Mouse (Mus musculus) cortical plate, adult 2 months (tissue): ENCODE data around the gene Rxra. TPM values are rescaled to one million over a fixed set of nuclear protein-coding genes. Genes with fewer than 3 reads are reported as not detected.

ENCODE experiments used
- H3K27ac ChIP-seq: fragments of 200-500 bp; 2 replicates; pipeline ENCODE4 v1.5.1; 2012; ENCODE audit warnings: low read length, control low read depth, inconsistent platforms; ENCODE audit not compliant: insufficient read depth
- H3K4me1 ChIP-seq: fragments of 200-500 bp; 2 replicates; pipeline ENCODE4 v1.6.1; 2011; ENCODE audit warnings: low read length; ENCODE audit not compliant: control insufficient read depth, insufficient read depth
- H3K4me3 ChIP-seq: fragments of 200-500 bp; 2 replicates; pipeline ENCODE4 v1.5.1; 2011; ENCODE audit warnings: mild to moderate bottlenecking, low read length, control low read depth; ENCODE audit not compliant: insufficient read depth
- CTCF ChIP-seq: fragments of 200-500 bp; IDR thresholded peaks from 2 replicates; pipeline ENCODE4 v1.5.1; 2011; ENCODE audit warnings: mild to moderate bottlenecking, control low read depth, low read length; ENCODE audit not compliant: insufficient read depth; ENCODE audit errors: extremely low read depth
- POLR2A ChIP-seq: fragments of 200-500 bp; IDR thresholded peaks from 2 replicates; pipeline ENCODE4 v1.6.1; 2011; ENCODE audit warnings: mild to moderate bottlenecking, low read length, control low read depth; ENCODE audit not compliant: insufficient read depth; ENCODE audit errors: extremely low read depth
- polyA plus RNA-seq: library from polyadenylated mRNA; depleted of rRNA; stranded (reverse); fragments of >200 nt; gene quantifications from 2 replicates; pipeline ENCODE4 v1.2.3, GENCODE M21; 2012

Rxra gene
- polyA plus RNA-seq, 1 experiment: 18.4 TPM

DNA sequence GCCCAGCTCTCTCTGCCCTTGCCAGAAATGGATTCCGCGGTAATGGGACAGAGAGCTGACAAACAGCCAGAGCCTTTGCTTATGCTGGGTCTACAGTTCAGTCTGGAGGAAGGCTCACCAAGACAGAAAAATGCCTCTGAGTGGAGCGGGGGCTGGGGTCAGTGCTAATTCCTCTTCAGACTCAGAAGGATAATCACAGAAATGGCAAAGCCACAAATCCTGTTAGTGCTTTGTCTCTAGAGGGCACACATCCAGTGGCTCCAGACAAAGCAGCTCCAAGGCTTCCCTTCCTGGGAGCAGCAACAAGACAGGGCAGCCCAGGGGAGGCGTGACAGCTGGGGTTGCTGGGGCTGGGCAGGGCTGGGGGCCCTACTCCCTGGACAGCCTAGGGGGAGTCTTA lies 9.5 kb upstream of the Rxra start:
- Histone ChIP-seq H3K4me1 (no peaks in the 10 kb centered on the region), H3K4me3 (no peak overlapping the region), H3K27ac (no peak overlapping the region)
- TF ChIP-seq POLR2A: no peak
- no peak for TF ChIP-seq CTCF

DNA sequence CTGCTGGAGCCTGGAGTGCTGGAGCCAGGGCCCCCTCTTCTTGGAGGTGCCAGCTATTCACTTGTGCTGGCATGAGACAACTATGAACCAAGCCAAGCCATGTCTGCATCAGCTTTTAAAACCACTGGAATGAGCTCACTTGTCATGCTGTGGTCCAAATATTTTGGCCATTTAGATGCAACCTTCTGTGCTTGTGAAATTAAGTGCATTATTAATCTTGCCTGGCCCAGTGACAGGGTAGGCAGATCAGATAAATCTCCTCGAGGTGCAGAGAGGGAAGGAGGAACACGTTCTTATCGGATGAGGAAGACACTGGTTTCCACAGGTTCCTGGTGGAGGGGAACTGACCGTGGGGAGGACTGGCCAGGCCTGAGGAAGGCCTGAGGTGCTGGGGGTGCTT lies 8.6 kb upstream of the Rxra start:
- H3K4me1 ChIP-seq: no peaks in the 10 kb centered on the region
- TF ChIP-seq CTCF (no peak), POLR2A (no peak)
- H3K27ac ChIP-seq: no peak overlapping the region
- H3K4me3 ChIP-seq: no peak overlapping the region

DNA sequence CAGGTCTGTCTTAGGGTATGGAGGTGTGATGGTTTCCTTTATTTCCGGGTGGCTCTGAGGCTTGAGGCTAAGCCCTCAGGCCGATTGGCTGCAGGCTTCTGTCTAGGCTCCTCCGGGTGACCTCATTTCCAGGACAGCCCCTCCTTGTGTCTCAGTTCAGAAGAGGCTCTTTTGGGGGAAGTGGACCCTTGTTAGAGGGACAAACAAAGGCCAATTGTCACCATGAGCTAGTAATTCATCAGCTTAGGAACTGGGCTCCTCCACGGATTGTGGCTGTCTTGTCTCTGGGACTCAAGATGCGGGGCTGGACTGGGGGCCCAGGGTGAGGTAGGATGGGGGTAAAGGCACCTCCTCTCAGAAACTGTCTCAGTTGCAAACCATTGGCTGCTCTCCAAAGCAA lies 5.5 kb upstream of the Rxra start:
- TF ChIP-seq POLR2A (no peak), CTCF (no peak)
- H3K4me3 ChIP-seq: no peak overlapping the region
- H3K4me1 ChIP-seq: no peaks in the 10 kb centered on the region
- no peak overlapping the region for H3K27ac ChIP-seq

DNA sequence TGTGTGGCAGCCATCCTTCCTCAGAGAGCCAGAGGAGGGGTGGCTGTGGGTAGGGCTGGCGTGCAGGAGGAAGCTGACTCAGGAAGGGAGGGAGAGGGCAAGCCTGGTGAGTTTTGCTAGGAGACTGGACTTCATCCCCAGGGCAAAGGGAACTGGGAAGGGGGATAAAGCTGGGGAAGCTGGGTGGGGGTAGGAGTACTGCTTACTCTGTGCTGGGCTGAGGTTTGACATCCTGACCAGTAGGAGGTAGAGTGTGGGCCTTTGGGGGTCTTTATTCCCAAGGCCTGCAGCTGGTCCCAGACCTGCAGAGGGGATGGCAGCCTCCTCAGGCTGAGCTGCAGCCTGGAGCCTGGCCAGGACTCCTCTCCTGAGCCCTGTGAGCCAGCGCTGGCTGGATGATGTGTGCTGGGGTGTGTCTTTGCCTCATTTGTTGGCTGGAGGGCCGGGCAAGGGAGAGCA lies 4.6 kb upstream of the Rxra start:
- Histone ChIP-seq H3K4me1 (no peaks in the 10 kb centered on the region), H3K27ac (no peak overlapping the region), H3K4me3 (no peak overlapping the region)
- TF ChIP-seq CTCF (no peak), POLR2A (no peak)

DNA sequence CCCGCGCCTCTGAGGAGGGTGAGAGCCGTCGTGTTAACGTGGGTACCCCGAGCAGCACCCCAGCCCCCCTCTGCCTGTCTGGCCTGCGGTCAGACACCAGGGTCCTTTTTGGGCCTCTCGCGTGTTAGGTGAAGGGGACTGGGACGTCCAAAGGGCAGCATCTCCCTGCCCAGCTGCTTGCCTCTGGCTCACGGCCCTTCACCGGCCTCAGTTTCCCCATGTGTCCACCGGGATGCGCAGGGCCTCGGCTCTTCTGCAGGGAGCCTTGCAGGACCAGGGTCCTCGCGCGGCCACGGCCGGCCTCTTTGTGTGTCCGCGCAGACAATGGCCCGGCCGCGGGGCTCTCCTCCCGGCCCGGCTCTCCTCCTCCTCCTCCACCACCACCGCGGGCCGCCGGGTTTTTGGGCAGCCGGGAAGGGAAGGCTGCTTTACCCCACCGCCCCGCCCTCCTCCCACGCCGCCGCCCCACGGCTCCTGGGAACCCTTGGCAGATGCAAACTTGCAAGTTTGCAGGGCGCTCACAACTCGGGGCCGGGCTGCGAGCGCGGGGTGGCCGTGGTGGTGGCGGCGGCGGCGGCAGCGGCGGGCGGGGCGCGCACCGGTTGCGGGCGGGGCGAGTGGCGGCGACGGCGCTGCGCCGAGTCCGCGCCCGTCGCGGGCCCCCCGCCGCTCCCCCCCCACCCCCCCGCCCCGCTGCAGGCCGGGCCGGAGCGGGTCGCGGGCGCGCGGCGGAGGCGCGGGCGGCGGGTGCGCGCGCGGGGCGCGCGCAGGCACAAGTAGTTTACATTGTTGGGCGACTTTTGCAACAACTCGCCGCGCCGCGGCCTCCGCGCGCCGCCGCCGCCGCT lies 462 bp downstream of the Rxra start:
- H3K4me3 ChIP-seq: peak overlapping the region; percentile 33
- H3K27ac ChIP-seq: peak overlapping the region; percentile 6; the same call in 1 of the 2 replicates
- peaks cover 2% of the 10 kb centered on the region; the same call in 1 of the 2 replicates for H3K4me1 ChIP-seq
- TF ChIP-seq CTCF: no peak
- TF ChIP-seq POLR2A: no peak

DNA sequence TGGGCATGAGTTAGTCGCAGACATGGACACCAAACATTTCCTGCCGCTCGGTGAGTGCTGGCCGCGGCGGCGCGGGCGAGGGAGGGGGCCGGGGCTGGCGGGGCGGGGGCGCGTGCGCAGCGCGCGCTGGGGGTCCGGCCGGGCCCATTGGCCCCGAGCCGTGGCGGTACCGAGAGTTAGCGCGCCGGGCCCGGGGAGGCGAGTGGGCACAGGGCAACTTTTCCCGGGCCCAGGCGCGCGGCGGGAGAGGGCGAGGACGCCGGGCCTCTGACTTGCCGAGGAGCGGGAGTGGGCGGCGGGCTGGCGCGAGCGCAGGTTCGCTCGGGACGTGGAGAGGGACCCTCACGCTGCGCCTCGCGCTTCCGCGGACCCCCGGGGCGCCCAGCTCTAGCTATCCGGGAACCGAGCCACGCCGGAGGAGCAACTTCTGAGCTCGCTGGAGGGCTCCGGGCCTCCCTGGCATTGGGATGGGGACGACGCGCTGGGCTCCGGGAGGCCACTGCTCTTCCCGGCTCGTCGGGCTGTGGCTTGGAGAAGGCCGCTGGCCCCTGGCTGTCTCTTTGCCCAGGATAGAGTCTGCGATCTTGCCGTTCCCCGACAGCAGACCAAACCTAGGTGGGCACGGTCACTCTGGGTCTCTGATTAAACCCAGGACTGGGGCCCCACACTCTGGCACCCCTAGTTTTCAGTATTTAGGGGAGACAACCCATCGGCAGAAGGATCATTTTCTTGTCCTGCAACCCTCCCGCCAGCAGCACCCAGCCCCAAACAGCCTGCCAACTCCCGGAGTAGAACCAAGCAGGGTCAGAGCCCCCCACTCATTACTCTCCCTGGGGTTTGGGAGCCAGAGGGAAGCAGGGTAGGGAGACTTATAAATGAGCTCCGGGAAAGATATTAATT lies 1.4 kb downstream of the Rxra start:
- TF ChIP-seq POLR2A: no peak
- TF ChIP-seq CTCF: no peak
- peaks cover 2% of the 10 kb centered on the region; the same call in 1 of the 2 replicates for H3K4me1 ChIP-seq
- peak overlapping the region; percentile 69; the same call in 1 of the 2 replicates for H3K27ac ChIP-seq
- peak overlapping the region; percentile 52 for H3K4me3 ChIP-seq

DNA sequence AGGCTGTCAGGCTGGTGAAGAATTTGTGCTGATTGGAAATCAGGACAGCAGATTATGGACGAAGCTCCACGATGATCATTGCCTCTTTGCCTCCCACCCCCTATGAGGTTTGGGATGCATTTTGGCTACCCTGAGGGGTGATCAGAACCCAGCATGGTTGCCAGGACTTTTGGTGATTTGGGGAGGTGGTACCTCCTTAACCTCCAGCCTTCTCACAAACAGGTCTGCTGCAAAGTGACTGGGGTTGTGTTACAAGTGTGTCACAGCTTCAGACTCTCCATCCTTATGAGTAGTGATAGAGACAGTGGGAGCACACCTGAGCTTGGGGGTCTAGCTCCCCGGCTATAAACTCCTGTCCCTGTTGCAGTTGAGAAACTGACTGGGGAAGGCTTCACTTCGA lies 2.1 kb downstream of the Rxra start:
- TF ChIP-seq POLR2A (no peak), CTCF (no peak)
- peak overlapping the region; percentile 52 for H3K4me3 ChIP-seq
- H3K4me1 ChIP-seq: peaks cover 2% of the 10 kb centered on the region; the same call in 1 of the 2 replicates
- no peak overlapping the region for H3K27ac ChIP-seq

DNA sequence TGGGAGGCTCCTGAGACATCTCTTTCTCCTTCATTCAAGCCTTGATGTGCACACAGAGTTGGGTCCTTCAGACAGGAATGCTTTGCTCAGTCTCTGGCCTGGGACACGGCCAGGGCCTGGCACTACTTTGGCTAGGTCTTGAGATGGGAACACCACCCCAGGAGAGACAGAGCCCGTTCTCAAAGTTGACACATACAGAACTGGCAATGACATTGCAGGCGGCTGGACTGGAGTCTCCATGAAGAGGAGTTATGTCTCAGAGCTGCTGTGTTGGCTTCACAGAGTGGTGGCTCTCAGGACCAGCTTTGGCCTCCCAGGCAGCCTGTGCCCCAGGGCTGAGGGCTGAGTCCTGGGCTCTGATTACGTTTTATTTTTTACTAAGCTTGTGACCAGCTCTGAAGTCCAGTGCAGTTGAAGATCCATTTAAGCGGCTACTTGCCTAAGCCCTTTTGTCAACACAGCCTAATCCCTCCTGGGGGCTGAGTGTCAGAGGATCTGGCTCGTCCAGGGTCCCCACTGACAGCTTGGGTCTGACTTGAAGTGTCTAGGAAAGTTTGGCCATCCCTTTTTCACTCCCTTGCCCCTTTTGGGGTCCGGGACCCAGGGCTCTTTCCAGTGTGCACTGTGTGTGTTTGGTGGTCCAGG lies 2.7 kb downstream of the Rxra start:
- TF ChIP-seq CTCF (no peak), POLR2A (no peak)
- Histone ChIP-seq H3K4me1 (peaks cover 2% of the 10 kb centered on the region; the same call in 1 of the 2 replicates), H3K27ac (no peak overlapping the region), H3K4me3 (peak overlapping the region; percentile 52; the same call in 1 of the 2 replicates)

DNA sequence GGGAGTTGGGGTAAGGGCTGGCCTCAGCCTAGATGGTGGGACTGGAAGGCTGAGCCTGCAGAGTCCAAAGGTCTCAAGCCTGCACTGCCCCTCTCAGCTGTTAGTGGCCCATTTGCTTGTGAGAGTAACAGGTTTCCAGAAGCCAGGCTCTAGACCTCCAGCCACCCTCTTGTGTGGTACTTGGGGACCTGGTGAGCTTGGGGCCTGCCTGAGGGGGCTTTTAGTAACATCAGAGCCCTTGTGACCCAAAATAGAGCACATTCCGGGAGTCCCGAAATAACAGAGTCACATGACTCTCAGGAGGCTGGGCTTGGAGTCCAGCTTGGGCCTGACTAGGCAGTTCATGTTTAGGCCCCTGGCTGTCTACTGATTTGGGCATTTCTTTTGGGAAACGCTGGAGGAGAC lies 3.4 kb downstream of the Rxra start:
- peaks cover 2% of the 10 kb centered on the region; the same call in 1 of the 2 replicates for H3K4me1 ChIP-seq
- H3K27ac ChIP-seq: no peak overlapping the region
- TF ChIP-seq CTCF: no peak
- no peak overlapping the region for H3K4me3 ChIP-seq
